Mouse (Mus musculus) embryonic facial prominence, embryonic 13.5 days (tissue): ENCODE data around the gene Vps37b. TPM values are rescaled to one million over a fixed set of nuclear protein-coding genes. Genes with fewer than 3 reads are reported as not detected.

Source experiments
- ATAC-seq: fragments of 200-750 bp; cut with Nextera tagmentation; 2 replicates; pipeline ENCODE4 v1.8.0; 2017; ENCODE audit warnings: low read depth; ENCODE audit not compliant: insufficient number of reproducible peaks, insufficient read depth, low FRiP score, low TSS enrichment
- H3K27ac ChIP-seq: fragments of 300-500 bp; sonication (generic); 2 replicates; pipeline ENCODE4 v1.5.1; 2015; ENCODE audit warnings: moderate library complexity, mild to moderate bottlenecking, inconsistent platforms
- H3K27me3 ChIP-seq: fragments of 300-500 bp; sonication (generic); 2 replicates; pipeline ENCODE4 v1.6.1; 2015; ENCODE audit warnings: mild to moderate bottlenecking, inconsistent platforms
- H3K36me3 ChIP-seq: fragments of 300-500 bp; sonication (generic); 2 replicates; pipeline ENCODE4 v1.6.1; 2015; ENCODE audit warnings: mild to moderate bottlenecking, inconsistent platforms
- H3K4me1 ChIP-seq: fragments of 300-500 bp; sonication (generic); 2 replicates; pipeline ENCODE4 v1.6.1; 2015; ENCODE audit warnings: inconsistent platforms
- H3K4me2 ChIP-seq: fragments of 300-500 bp; sonication (generic); 2 replicates; pipeline ENCODE4 v1.6.1; 2015; ENCODE audit warnings: moderate library complexity, mild to moderate bottlenecking, inconsistent platforms
- H3K4me3 ChIP-seq: fragments of 300-500 bp; sonication (generic); 2 replicates; pipeline ENCODE4 v1.5.1; 2015; ENCODE audit warnings: mild to moderate bottlenecking, inconsistent platforms
- H3K9ac ChIP-seq: fragments of 300-500 bp; sonication (generic); 2 replicates; pipeline ENCODE4 v1.6.1; 2015; ENCODE audit warnings: mild to moderate bottlenecking, inconsistent platforms
- H3K9me3 ChIP-seq: fragments of 300-500 bp; sonication (generic); 2 replicates; pipeline ENCODE4 v1.6.1; 2016; ENCODE audit warnings: inconsistent platforms
- WGBS: fragments of 180-500 bp; shearing (Covaris S2); methylation state at CpG from one replicate; pipeline ENCODE4 v1.1.7; 2015; ENCODE audit warnings: mixed read lengths; 5-methylcytosine and 5-hydroxymethylcytosine counted together
- polyA plus RNA-seq: library from polyadenylated mRNA; unstranded; fragments of >200 nt; fragmentation: Nextera tagmentation; extraction: Ambion mirVana; gene quantifications from 2 replicates; pipeline ENCODE4 v1.2.1, GENCODE M21; 2015

Gene Vps37b
- polyA plus RNA-seq, 1 experiment from 2014 or later = 39.0 TPM

DNA sequence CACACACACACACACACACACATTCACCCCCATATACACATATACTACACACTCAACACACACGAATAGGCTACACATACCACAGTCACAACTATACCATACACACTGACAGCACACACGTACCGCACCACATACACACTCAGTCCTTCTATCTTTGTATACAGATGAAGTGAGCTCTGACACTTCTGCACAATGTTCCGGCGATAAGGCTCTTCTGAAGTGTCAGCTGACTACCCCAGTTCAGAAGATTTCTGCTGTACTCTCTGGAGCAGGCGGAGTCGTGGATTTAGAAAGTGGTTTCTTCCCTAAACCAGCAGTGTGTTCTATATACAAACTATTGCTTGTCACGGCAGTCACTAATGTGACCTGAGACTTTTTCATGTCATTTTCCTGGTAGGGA, 22.0 kb downstream of the Vps37b start:
- Histone ChIP-seq H3K27ac (peak overlapping the region; percentile 82; the same call in 1 of the 2 replicates), H3K36me3 (peaks cover 53% of the 10 kb centered on the region)

GRCm38 (mm10) chr5:124006891-124007491, 25.1 kb downstream of the Vps37b start:
- H3K9ac ChIP-seq = no peak overlapping the region
- H3K27ac ChIP-seq = no peak overlapping the region
- no peak overlapping the region for H3K4me3 ChIP-seq
- H3K9me3 ChIP-seq = no peaks in the 10 kb centered on the region
- H3K27me3 ChIP-seq = no peaks in the 10 kb centered on the region
- peaks cover 18% of the 10 kb centered on the region for H3K4me1 ChIP-seq
- no peak overlapping the region for H3K4me2 ChIP-seq
- H3K36me3 ChIP-seq = peaks cover 75% of the 10 kb centered on the region
- WGBS = 90% methylated on average over 17 of the region's 17 CpGs
- ATAC-seq = no peak

More for the DNA sequence above, 22.0 kb downstream of the Vps37b start:
- Histone ChIP-seq H3K9me3 (no peaks in the 10 kb centered on the region), H3K4me3 (no peak overlapping the region), H3K9ac (no peak overlapping the region), H3K27me3 (no peaks in the 10 kb centered on the region), H3K4me1 (peaks cover 46% of the 10 kb centered on the region), H3K4me2 (no peak overlapping the region)
- no peak for ATAC-seq
- WGBS = 94% methylated on average over 8 of the region's 8 CpGs

DNA sequence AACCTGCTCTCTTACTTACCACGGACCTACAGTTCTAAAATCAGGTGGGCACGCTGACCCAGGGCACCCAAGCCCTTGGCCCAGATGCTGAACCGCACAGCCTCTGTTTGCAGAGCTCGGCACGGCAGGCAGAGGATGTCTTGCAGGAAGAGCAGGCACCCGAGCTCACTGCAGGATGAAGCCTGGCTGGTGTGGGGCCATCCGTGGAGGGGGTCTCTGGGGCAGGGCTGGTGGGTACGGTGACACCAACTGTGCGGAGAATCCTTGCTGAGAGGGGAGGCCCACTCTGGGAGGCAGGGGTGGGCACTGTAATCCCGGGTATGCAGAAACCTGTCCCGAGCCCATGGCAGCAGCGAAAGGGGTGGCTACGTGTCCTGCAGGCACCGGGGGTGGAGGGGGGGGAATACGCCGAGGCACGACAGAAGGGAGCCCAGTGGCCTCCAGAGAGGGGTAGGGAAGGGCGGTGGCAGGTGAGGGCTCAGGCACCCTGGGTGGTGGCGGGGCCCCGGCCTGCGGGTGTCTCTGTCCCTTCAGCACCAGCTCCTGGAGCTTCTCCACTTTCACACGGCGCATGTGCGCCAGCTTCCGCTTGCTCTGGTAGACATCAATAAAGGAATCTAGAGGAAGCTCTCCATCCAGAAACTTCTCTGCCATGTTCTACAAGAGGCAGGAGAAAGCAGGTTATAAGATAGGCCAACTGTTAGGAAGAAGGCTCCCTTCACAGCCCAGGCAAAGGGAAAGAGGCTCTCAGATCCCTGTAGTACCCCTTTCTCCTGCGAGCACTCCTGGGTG, 25.8 kb downstream of the Vps37b start:
- H3K4me1 ChIP-seq = peaks cover 11% of the 10 kb centered on the region
- H3K4me2 ChIP-seq = no peak overlapping the region
- no peaks in the 10 kb centered on the region for H3K27me3 ChIP-seq
- no peak overlapping the region for H3K9ac ChIP-seq
- 80% methylated on average over 26 of the region's 26 CpGs for WGBS
- H3K27ac ChIP-seq = no peak overlapping the region
- H3K36me3 ChIP-seq = peaks cover 75% of the 10 kb centered on the region
- ATAC-seq = no peak
- H3K9me3 ChIP-seq = no peaks in the 10 kb centered on the region
- no peak overlapping the region for H3K4me3 ChIP-seq

DNA sequence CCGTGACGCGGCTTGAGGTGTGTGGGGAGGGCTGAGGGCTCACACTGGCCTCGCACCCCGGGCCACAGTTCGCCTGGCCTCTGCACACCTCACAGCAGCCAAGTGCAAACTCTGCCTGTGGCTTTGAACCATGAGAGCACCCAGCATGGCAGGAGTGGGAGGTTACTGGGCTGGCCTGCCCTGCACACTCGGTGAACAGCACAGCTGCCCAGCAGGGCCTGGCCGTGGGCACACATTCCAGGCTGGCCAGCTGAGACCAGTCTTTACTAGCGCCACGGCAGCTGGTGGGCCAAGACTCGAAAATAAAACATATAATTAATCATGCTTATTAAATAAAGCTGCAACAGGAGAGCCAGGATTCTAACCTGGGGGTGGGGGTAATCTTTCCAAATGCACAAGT, 26.5 kb downstream of the Vps37b start:
- H3K4me3 ChIP-seq = no peak overlapping the region
- ATAC-seq = no peak
- peaks cover 4% of the 10 kb centered on the region for H3K4me1 ChIP-seq
- no peak overlapping the region for H3K4me2 ChIP-seq
- no peak overlapping the region for H3K9ac ChIP-seq
- no peaks in the 10 kb centered on the region for H3K27me3 ChIP-seq
- no peak overlapping the region for H3K27ac ChIP-seq
- WGBS = 84% methylated on average over 11 of the region's 11 CpGs
- no peaks in the 10 kb centered on the region for H3K9me3 ChIP-seq
- H3K36me3 ChIP-seq = peaks cover 75% of the 10 kb centered on the region

DNA sequence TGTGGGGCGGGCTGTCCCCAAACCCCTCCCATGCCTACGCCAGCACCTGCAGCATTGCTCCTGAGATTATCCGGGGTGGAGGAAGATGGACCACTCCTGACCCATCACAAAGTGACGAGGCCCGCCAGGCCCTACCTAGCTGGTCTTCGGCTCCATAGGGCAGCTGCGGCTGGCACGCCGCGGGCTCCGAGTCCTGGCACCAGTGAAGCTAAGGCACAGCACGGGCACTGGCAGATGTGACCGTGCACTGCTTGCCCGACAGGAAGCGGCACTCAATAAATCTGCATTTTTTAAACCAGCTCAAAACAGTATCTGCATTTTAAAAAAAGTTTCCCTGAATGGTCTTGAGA, 26.9 kb downstream of the Vps37b start:
- Histone ChIP-seq H3K9me3 (no peaks in the 10 kb centered on the region), H3K27me3 (no peaks in the 10 kb centered on the region), H3K4me3 (no peak overlapping the region), H3K4me1 (no peaks in the 10 kb centered on the region), H3K36me3 (peaks cover 73% of the 10 kb centered on the region), H3K27ac (no peak overlapping the region), H3K9ac (no peak overlapping the region), H3K4me2 (no peak overlapping the region)
- WGBS = 97% methylated on average over 15 of the region's 15 CpGs
- ATAC-seq = no peak

DNA sequence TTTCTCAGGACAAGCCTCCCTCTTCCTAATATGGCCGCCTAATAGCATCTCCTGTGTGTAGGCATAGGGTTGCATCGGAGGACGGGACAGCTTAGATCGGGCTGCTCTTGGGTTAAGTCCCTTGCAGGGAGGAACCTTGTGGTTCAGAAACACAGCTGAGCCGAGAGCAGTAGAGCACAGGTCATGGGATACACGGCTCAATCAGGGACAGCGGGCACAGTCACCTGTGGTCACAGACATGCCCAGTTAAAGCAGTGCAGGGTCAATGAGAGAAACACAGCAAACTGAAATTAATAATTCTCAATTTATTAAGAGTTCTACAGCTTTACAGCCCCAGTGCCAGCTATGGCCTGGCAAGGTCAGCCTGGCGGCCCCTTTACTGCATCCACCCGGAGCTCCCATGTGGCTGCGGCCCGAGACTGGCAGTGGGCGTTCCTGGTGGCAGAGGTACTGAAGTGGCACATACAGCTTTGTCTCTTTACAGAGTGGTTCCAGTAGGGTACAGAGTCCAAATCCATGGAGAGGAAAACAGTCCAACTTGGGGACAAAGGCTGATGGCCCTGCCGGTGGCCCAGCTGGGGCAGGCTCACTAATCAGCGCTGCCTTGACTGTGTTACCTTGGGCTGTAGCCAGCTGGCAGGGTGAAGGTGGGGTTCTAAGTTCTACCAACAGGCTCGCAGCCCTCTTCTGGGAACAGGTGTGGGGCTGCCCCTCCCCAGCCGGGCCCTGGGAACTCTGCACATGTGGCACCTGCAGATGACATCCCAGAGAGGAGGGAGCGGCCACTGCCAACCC, 27.5 kb downstream of the Vps37b start:
- H3K9me3 ChIP-seq = no peaks in the 10 kb centered on the region
- no peak overlapping the region for H3K4me2 ChIP-seq
- 90% methylated on average over 17 of the region's 17 CpGs for WGBS
- no peak overlapping the region for H3K9ac ChIP-seq
- H3K27me3 ChIP-seq = no peaks in the 10 kb centered on the region
- H3K4me1 ChIP-seq = no peaks in the 10 kb centered on the region
- H3K27ac ChIP-seq = no peak overlapping the region
- ATAC-seq = no peak
- H3K4me3 ChIP-seq = no peak overlapping the region
- H3K36me3 ChIP-seq = peaks cover 73% of the 10 kb centered on the region

DNA sequence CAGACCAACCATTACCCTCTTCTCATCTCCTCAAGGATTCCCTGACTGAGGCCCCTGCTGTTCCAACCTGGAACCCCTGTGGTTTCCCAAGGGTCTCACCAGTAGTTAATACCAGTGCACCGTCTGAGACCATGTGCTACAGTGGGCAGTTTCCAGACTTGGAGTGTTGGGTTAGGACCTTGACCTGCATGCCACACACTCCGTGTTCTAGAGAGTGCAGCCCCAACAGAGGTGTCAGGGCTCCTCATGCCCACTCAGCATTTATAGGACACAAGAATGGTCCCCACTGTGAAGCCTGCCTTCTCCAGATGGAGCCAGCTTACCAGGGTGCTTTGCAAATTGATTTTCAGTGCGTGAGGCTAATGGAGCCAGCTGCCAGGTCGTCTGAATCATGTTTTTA, 28.7 kb downstream of the Vps37b start:
- Histone ChIP-seq H3K4me1 (no peaks in the 10 kb centered on the region), H3K4me3 (no peak overlapping the region), H3K27ac (peak overlapping the region; percentile 39; the same call in 1 of the 2 replicates), H3K9ac (no peak overlapping the region), H3K9me3 (no peaks in the 10 kb centered on the region), H3K36me3 (peaks cover 66% of the 10 kb centered on the region), H3K4me2 (no peak overlapping the region), H3K27me3 (no peaks in the 10 kb centered on the region)
- ATAC-seq = no peak
- 72% methylated on average over 4 of the region's 4 CpGs for WGBS

DNA sequence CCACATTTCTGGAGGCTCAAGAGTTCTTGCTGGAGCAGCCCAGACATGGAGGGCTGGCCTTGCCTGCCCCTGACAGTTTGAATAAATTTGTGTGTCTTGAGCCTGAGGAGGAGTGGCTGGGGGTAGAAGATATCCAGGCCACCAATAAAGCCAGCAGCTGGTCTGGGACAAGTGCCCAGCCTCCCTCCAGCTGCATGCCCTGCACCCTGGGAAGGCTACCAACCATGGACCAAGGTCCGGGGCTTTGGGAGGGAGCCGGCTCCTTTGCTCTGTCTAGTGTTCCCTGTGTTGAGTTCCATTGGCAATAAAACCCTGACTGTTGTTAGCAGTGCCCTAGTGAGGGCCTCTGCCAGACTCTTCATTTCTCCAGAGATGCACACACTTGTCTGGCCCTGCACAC, 29.2 kb downstream of the Vps37b start:
- ATAC-seq = no peak
- H3K9ac ChIP-seq = 0 out of 2 replicates have a peak overlapping the region, but pooled peaks have one; percentile 27
- H3K36me3 ChIP-seq = peaks cover 61% of the 10 kb centered on the region
- no peak overlapping the region for H3K4me2 ChIP-seq
- peak overlapping the region; percentile 39; the same call in 1 of the 2 replicates for H3K27ac ChIP-seq
- H3K4me3 ChIP-seq = no peak overlapping the region
- H3K27me3 ChIP-seq = no peaks in the 10 kb centered on the region
- no peaks in the 10 kb centered on the region for H3K4me1 ChIP-seq
- no peaks in the 10 kb centered on the region for H3K9me3 ChIP-seq
- 87% methylated on average over 2 of the region's 2 CpGs for WGBS

DNA sequence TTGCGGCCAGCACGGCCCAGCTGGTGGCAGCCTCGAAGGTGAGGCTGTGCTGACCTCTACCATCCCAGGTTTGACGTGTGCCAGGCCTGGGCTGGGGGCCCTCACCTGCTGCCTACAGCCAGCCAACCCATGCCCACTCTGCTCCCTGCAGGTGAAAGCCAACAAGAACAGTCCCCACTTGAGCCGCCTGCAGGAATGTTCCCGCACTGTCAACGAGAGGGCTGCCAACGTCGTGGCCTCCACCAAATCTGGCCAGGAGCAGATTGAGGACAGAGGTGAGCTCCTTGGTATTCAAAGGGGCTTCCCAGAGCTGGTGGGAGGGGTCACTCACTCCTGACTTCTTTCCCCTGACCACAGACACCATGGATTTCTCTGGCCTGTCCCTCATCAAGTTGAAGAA, 30.8 kb downstream of the Vps37b start:
- Histone ChIP-seq H3K4me3 (no peak overlapping the region), H3K4me2 (no peak overlapping the region), H3K27me3 (no peaks in the 10 kb centered on the region), H3K27ac (no peak overlapping the region), H3K36me3 (peaks cover 51% of the 10 kb centered on the region), H3K9me3 (no peaks in the 10 kb centered on the region), H3K9ac (no peak overlapping the region), H3K4me1 (no peaks in the 10 kb centered on the region)
- no peak for ATAC-seq
- 64% methylated on average over 9 of the region's 9 CpGs for WGBS

DNA sequence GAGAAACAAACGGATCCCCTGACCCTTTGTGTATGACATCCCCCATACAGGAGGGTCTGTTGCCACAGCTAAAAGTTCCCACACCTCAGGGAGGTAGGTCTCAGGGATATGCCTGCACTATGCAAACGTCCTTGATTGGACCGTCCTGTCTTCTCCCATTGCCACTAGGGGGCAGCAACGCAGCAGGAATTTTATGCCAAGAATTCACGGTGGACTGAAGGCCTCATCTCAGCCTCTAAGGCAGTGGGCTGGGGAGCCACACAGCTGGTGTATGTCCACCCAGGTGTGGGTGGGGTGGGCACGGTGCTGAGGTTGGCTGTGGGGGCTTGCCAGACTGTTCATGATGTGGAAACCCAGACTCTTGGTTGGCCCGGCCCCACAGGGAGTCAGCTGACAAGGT, 31.2 kb downstream of the Vps37b start:
- Histone ChIP-seq H3K4me3 (no peak overlapping the region), H3K4me1 (0 out of 2 replicates have a peak, but pooled peaks cover 3% of the 10 kb centered on the region), H3K9me3 (no peaks in the 10 kb centered on the region), H3K27ac (no peak overlapping the region), H3K27me3 (no peaks in the 10 kb centered on the region), H3K9ac (no peak overlapping the region), H3K4me2 (no peak overlapping the region), H3K36me3 (peaks cover 46% of the 10 kb centered on the region)
- whole genome bisulfite sequencing = 15% methylated on average over 7 of the region's 7 CpGs
- ATAC-seq = peak; percentile 22; the same call in 1 of the 2 replicates

DNA sequence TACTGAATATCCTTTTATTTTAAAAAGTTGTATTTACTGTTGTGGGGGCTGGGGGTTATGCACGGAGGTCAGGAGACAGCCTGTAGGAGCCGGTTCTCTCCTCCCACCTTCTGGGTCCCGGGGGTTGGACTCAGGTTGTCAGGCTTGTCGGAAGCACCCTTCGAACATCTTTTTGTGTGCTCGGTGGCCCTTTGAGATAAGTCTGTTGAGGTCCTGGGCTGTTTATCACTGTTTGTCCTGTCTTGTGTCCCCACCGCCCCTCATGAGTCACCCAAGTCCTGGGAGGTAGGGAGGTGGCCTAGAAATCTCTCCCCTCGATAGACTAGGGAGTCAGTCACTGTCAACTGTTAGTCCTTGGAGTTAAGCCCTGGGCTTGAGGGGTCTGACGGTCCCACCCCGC, 33.7 kb downstream of the Vps37b start:
- H3K27ac ChIP-seq = no peak overlapping the region
- H3K9me3 ChIP-seq = no peaks in the 10 kb centered on the region
- H3K4me3 ChIP-seq = no peak overlapping the region
- peaks cover 26% of the 10 kb centered on the region for H3K36me3 ChIP-seq
- 85% methylated on average over 10 of the region's 10 CpGs for WGBS
- no peak overlapping the region for H3K4me2 ChIP-seq
- H3K4me1 ChIP-seq = 0 out of 2 replicates have a peak, but pooled peaks cover 3% of the 10 kb centered on the region
- no peak for ATAC-seq
- H3K27me3 ChIP-seq = no peaks in the 10 kb centered on the region
- no peak overlapping the region for H3K9ac ChIP-seq
